Mouse (Mus musculus): ENCODE data around the gene Cpsf3.

Gene Cpsf3

DNA sequence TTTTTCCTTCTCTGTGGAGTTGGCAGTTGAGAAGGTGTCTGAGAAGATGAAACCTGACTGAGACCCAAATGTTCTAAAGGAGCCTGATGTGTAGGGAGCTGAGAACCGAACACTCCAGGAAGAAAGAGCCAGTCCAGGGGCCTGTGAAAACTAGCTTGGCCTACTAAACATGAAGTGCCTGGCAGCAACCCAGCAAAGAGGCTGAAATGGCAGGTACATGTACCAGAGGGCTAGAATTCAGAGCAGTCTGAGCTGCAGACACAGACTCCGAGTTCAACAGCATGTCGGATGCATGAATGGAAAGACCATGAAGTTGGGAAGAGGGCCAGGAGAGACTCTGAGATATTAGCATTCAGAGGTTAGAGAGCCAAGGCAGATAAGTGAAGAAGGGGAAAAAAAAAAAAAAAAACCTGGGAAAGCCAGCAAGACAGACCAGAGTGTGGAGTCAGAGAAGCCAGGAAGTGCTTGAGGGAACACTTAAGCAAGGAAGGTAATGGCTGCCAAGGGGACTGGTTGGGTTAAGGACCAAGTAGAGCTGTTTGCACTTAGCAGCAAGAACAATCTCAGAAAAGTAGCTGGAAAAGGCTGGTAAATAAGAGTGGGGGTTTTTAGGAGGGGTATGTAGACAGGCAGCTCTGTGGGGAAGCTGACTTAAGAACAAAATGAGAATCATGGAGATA lies 3.7 kb downstream of the Cpsf3 start:
- WGBS: 82% methylated on average over 3 of the region's 3 CpGs

DNA sequence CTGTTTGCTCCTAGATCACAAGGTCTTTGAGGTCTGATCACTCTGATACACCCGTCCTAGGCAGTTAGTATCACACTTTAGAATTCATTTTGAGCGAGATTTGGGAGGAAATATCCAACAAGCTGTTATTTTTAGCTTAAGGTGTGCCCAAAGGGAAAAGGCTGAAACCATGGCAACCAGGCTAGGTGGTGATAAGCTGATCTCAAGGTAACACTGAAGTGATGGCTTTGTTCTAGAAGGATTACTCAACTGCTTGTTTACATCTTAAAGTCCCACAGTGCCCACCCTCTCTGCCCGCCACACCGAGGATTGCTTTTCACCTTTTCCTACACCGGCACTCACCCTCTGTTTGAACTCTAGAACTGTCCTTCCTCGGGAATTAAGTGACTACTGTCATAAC lies 4.5 kb downstream of the Cpsf3 start:
- WGBS: 78% methylated on average over 6 of the region's 6 CpGs

DNA sequence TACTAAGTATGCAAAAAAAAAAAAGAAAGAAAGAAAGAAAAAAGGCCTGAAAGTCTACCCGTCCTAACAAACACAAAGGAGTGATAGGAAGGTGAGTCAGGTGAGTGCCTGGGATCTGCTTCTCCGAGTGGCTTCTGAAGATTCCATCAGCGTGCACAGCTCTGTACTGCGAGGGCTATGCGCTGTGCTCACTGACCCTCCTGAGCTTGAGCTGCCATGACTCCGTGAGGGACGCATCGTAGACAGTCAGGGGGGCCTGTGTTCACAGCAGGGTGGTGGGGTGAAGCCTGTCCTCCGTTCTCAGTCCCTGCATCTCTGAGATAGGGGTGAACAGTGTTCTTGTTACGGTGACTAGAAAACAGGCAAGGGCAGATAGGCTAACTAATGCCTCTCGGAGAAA lies 13.7 kb downstream of the Cpsf3 start:
- WGBS: 96% methylated on average over 11 of the region's 11 CpGs

DNA sequence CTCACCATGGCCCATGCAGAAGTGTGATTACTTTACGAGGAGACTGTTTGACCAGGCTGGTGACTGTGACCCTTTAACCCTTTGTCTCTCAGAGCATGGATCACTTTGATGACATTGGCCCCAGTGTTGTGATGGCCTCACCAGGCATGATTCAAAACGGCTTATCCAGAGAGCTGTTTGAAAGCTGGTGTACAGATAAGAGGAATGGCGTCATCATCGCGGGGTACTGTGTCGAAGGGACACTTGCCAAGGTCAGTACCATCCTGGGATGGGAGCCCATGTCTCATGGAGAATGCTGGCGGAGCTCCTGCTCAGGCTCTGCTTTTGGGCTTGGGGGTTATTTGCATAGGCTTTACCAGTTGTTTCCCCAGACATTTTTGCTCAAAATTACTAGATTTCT lies 16.1 kb downstream of the Cpsf3 start:
- WGBS: 82% methylated on average over 7 of the region's 7 CpGs

DNA sequence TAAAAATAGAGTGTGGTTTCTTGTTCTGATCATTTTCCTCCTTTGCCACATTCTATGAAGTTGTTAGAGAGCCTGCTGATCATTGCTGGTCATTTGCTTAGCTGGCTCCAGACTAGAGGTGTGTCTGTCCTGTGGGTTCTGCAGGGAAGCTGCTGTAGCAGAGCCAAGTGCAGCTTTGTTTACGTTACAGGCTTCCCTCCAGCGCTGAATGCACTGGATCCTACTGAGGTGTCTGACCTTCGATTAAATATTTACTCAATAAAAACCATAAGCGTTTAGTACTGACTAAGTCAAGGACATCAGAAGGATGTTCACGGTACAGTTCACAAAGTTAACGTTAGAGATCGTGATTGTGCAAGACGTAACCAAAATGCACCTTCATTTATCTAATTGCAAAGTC lies 16.7 kb downstream of the Cpsf3 start:
- 79% methylated on average over 8 of the region's 8 CpGs for WGBS

DNA sequence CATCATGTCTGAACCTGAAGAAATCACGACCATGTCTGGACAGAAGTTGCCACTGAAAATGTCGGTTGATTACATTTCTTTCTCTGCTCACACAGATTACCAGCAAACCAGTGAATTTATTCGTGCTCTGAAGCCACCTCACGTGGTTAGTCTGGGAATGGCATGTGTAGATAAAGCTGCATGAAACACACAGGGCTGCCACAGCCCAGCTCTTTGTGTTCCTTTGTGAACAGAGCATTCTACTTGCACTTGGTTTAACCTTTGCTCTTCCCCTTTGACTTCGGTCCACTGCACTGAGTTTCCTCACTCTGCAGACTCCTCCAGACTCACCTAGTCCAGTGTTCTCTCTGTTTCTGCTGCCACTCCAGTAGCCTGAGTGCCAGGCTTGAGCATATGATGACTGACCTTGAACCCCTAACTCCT lies 17.2 kb downstream of the Cpsf3 start:
- 81% methylated on average over 5 of the region's 5 CpGs for WGBS

DNA sequence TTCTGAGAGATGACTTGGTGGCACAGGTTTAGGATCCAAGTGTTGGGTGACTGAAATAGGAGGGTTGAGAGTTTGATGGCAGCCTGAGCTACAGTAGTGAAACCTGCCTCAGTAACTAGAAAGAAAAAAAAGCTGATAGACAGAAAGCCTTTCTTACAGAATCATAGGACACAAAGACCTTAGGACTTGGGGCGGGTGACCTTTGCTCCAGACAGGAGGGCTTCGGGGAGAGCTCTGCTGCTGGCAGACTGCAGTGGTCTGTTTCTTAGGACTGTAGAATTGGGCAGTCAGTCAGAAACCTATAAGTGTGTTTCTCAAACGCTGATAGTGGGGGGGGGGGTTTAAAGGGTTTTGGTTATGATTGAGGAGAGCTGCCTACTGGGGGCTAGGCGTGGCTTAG lies 20.6 kb downstream of the Cpsf3 start:
- WGBS: 91% methylated on average over 4 of the region's 4 CpGs

DNA sequence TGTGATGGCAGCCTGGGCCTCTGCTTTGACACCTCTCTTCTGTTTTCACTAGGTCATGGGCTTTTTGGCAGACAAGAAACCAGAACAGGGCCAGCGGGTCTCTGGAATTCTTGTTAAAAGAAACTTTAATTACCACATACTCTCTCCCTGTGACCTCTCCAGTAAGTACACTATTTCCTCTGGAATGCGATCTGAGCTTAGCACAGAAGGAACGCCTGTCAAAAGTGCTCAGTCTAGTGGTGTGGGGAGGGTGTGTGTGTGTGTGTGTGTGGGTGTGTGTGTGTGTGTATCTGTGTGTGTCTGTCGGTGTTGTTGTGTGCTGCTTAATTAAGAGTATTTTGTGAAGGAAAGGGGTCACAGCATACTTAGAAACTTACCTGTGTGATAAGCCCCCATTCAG lies 21.5 kb downstream of the Cpsf3 start:
- WGBS: 81% methylated on average over 4 of the region's 4 CpGs

DNA sequence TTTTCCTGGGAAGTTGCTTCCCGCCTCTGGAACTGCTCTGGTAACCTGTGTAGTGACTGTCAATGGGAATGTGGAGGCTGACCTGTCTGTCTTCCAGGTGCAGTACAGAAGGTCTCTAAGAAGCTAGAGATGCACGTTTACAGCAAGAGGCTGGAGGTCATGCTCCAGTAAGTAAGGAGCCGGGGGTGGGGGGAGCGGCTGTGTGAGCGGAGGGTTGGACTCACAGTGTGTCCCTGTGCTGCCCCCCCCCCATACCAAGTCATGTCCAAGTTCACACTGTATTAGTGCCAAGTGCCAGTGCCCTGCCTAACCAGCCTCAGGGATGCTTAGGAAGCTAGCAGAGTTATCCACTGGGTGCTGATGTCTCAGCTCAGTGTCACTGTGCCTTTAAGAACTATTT lies 27.0 kb downstream of the Cpsf3 start:
- 88% methylated on average over 5 of the region's 5 CpGs for WGBS

DNA sequence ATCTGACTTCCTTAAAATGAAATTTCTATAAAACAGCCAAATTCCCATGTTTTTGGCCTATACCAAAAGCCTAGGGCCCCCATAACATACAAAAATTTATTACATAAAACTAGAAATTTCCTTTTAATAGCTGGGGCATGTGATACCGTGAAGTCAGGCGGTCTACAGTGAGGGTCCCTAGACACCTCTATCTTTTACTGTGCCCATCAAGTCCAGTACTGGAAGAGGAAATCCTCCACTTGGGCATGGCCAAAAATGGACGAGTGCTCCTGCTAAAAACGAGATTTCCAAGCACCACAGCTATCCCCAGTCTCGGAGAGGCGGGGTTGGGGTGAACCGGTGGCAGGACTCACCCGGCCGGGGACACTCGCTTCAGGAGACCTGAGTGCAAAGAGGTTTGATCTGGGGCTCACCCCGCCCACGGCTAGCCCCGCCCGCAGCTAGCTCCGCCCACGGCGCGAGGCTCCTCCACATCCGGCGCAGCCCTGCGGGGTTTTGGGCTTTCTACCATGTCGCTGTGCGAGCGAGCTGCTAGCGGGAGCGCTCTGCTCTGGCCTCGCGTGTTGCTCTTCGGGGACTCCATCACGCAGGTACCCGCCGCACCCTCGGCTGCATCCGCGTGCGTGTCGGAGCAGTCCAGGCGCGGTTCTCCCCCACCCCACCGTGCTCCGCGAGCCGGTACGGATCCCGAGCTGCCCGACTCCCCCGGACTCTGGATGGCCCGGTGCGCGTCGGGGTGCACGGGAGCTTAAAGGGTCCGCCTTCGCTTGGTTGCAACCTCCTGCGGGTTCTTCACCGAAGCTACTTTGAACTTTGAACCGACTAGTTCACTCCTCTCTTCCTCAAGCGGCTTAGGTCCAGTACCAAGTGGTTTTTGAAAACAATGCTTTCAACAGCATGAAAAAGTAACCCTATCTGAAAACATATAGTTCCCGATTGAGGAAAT lies 31.0 kb downstream of the Cpsf3 start, which contains the start of gene Iah1:
Gene Iah1 (plus strand): TSS at position 467 of the 946 bp plus-strand sequence.
- 2% methylated on average over 59 of the region's 59 CpGs for WGBS

DNA sequence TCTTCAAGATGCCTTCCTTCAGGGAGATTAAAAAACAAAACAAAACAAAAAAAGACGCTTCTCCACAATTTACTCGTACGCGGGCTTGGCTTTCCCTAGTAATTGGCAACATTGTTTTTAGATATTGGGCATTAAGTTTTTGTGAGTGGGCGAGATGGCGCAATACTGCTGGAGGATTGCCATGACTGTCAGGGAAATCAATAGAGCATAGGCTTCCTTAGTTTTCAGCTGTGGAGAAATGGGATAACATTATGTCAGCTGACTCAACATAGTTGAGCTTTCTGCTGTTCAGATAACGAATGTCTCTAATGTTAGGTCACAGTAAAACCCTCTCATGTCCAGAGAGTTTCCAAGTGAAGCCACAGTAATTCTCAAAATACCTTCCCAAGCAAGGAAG lies 31.7 kb downstream of the Cpsf3 start:
- WGBS: 10% methylated on average over 7 of the region's 7 CpGs

DNA sequence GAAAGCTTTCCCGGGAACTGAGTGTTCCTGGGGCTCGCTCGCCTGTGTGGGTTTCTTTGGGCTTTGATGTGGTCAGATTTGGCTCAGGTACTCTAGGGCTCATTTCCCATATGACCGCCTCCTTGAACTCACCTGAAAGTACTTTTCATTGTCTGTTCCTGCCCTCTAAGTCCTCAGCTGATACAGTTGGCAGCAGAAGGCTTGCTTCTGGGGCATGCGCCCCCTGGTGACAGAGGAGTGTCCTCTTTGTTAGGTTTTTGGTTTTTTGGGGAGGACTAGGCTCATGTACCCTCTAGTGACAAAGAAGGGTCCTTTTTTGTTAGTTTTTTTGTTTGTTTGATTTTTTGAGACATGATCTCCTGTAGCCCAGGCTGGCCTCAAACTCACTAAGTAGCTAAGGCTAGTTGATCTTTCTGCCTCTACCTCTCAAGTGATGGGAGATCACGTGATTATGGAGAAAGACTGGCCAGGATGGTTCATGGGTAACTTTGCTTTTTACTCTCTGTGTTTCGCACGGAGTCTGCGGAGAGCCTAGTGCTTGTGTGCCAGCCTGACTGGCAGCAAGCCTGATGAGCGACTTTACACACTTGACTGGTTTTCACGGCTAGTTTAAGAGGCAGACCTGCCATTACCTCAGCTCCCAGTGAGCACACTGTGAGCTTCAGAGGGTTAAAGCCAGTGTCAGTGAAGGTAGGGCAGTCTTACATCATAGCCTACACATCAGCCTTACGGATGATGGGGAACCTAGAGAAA lies 33.1 kb downstream of the Cpsf3 start:
- 77% methylated on average over 12 of the region's 12 CpGs for WGBS

DNA sequence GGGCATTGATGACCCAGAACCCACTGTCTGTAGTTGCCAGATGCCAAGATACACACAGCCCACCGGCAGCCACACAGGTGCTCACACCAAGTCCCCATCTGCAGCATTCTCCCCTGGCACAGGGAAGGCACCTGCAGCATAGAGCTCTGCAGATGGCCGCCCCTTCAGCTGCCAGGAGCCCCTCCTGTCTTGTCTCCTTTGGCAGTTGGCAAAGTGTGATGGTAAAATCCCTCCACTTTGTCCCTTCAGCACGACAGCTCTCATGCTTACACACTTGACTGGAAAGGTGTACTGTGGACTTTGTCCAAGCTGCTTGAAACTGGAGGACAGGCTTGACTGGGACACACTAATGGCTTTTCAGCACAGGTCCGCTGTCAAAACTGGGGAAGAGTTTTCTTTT lies 35.1 kb downstream of the Cpsf3 start:
- WGBS: 95% methylated on average over 4 of the region's 4 CpGs

DNA sequence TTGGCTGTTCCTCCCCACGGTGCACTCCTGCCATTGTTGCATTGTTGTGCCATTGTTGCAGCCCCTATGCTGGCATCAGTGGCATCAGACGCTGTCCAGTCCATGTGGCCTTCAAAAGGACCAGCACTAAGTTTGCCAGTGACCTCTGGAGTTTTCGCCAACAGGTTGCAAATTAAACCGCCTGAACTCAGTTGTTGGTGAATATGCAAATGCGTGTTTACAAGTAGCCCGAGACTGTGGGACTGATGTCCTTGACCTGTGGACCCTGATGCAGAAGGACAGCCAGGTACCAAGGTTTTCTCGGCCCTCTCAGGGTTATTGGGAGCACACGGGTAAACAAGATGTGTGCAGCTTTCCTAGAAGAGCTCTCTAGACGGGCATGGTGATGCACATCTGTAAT lies 36.0 kb downstream of the Cpsf3 start:
- WGBS: 88% methylated on average over 9 of the region's 9 CpGs

DNA sequence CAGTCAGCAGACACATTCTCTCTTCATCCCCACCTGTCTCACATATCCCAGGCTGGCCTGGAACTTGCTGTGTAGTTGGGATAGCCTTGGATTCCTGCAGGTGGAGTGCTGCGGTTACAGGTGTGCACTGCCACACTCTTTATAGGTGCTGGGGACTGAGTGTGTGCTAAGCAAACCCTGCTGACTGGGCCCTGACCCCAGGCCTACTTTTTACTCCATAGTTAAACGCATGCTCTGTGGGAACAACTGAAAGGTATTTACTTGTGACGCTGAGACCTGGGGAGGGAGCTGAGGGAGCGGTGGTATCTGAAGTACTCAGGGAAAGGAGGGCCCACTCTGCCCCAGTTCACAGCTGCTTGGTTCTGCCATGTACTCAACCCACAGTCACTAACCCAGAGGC lies 37.1 kb downstream of the Cpsf3 start:
- WGBS: 88% methylated on average over 4 of the region's 4 CpGs

DNA sequence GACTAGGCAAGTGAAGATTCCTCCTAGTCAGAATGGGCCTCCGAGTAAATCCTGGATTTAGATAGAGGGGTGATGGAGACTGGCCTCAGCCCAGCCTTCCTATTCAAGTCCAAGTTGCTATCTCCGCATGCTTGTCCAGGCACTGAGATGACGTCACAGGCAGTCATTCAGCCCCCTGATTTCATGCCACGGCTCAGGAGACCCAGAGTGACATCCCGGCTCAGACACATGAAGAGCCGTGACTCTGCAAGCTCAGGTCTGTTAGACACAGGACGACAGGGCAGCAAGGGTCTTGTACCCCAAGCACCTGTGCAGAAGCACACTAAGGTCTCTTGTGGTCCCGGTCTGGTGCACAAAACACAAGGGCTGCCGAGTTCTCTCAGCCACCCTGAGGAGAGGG lies 37.7 kb downstream of the Cpsf3 start:
- WGBS: 86% methylated on average over 9 of the region's 9 CpGs

DNA sequence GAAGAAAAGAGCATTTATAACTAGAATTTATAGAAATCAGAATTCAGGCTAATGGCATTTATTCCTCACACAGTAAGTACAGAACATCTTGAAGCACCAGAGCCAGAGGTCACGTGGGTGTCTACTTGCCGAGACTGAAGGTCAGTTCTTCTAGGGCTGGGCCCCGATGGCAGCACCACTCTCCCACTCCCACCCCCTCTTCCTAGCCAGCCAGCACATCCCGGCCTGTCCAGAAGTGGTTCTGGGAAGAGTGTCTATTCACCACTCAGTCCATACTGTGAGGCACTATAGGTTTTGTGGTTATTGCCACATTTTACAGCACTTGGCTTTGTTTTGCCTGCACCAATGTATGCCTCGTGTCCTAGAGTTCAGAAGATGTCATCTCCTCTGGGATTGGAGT lies 38.9 kb downstream of the Cpsf3 start:
- 83% methylated on average over 5 of the region's 5 CpGs for WGBS

DNA sequence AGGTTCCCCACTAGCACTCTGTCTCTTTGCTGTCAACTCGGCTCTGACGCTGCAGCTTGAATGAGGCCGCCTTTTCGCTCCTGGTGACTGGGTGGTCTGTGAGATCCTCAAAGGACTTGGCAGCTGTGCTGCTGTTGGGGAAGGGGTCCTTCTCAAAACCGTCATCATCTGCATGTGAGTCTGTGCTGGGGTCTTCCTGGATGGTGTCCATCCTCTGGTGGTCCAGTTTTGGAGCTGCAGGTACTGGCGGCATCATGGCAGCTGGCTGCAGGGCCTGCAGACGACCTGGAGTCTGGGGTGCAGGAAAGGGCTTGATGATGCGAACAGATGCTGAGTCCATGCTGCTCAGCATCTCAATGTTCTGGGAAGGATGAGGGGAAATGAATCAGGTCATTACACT lies 40.1 kb downstream of the Cpsf3 start:
- 90% methylated on average over 8 of the region's 8 CpGs for WGBS

DNA sequence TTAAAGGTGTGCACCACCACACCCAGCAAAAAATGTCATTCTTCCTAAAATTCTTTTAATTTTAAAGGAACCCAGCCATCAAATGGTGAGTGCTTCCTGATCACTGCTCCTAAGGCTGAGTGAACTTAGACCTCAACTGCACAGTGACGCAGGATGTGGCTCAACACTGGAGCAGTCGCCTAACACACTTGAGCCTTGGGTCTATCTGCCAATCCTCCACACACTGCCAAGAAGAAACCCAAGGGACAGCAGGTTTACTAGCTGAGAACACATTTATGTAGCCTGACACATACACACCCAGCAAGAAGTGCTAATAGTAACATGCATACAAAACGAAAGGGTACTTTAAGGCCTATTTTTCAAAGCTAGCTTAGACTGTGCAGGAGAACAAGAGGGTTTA lies 41.1 kb downstream of the Cpsf3 start:
- WGBS: 96% methylated on average over 3 of the region's 3 CpGs

DNA sequence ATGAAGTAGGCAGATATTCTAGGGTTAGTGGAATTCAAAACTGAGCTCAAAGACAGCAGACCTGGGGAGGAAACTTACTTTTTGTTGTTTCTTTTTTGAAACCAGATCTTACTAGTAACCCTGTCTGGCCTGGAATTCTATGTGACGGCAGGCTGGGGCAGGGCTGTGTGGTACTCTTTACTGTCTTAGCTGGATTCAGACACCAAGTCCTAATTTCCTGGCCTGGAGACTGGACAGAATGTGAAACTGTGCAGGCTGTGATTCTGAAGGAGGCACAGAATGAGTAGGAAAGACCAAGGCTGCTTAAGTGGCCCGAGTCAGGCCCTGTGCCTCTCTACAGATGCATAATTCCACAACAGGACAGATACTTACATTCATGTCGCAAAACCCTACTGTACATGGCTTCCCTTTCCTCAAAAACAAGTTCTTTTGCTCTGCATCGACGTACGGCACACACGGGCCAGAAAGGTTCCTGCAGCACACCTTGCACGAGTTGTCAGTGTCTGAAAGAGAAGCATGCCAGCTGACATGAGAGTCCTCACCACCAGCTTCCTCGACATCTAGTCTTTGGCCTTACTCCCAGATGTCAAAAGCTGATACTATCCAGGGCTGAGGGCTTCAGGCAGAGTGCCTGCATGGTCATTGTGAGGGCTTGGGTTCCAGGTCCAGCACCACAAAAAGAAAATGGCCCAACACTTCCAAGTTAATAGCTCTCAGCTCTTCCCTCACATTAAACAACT lies 44.6 kb downstream of the Cpsf3 start:
- WGBS: 88% methylated on average over 9 of the region's 9 CpGs

DNA sequence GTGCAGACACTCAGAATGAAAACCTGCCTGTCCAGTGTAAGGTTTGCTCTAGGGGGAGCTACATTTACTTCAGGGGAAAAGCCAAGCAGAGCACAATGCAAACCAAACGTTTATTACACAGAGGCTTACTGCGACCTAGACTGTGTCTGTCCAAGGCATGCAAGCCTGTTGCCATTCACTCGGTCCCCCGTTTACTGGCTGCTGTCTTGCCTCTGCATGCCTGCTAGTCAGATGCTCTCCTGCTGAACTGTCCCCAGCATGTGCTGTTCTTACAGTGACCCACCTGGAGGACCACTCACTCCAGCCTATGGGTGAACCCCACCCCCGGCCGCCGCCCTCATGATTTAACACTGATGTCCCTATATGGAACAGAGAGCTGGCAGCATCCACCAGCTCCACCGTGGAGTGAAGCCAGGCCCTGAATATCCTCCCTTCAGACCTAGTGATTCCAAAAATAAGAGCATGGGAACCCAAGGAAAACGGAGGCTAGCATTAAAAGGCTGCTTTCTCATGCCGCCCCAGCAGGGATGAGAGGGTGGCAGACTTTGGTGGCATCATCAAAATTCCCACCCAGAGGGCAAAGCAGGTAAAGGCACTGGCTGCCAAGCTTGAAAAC lies 45.9 kb downstream of the Cpsf3 start:
- 52% methylated on average over 10 of the region's 10 CpGs for WGBS

All from cerebral cortex, adult 2 months (tissue).